Mouse (Mus musculus) macrophage (primary cell): ENCODE data around the gene Ugcg. TPM values are rescaled to one million over a fixed set of nuclear protein-coding genes. Genes with fewer than 3 reads are reported as not detected.

Source experiments
- polyA plus RNA-seq: library from polyadenylated mRNA; stranded (reverse); fragments of 250-400 nt; gene quantifications from 3 replicates; pipeline ENCODE4 v1.2.4, GENCODE M21; 2018; ENCODE audit warnings: inconsistent platforms

The Ugcg gene
- polyA plus RNA-seq, 1 experiment from 2014 or later: 16.7 TPM

Other genes with a start within 250 kb of the Ugcg start
- gene Zkscan16, start 245.6 kb upstream of the Ugcg start, polyA plus RNA-seq: not detected in 3 replicates
- 19.7 to 28.3 TPM (median 26.7 TPM) in 3 replicates for gene Ptgr1, start 202.1 kb upstream of the Ugcg start, polyA plus RNA-seq
- gene Dnajc25, start 194.2 kb upstream of the Ugcg start, polyA plus RNA-seq: 5.8 to 11.2 TPM (median 9.9 TPM) in 3 replicates
- gene Gm20503, start 186.0 kb upstream of the Ugcg start, polyA plus RNA-seq: not detected in 3 replicates
- 30.9 to 65.1 TPM (median 52.8 TPM) in 3 replicates for gene Gng10, start 154.2 kb upstream of the Ugcg start, polyA plus RNA-seq
- gene AI481877, start 50.3 kb upstream of the Ugcg start, polyA plus RNA-seq: not detected in 3 replicates
- gene Susd1, start 249.4 kb downstream of the Ugcg start, polyA plus RNA-seq: 10.8 to 18.9 TPM (median 18.4 TPM) in 3 replicates